Mouse (Mus musculus) testis, adult 10 weeks (tissue): ENCODE measurements around the gene Gm29110. TPM values are rescaled to one million over a fixed set of nuclear protein-coding genes. Genes with fewer than 3 reads are reported as not detected.

Source experiments
- polyA plus RNA-seq: library from polyadenylated mRNA; stranded (reverse); fragments of 350-450 nt; fragmentation: Illumina TruSeq; extraction: RNeasy Lipid Tissue Mini Kit (QIAGEN cat#74804); gene quantifications from one replicate; pipeline ENCODE4 v1.2.3, GENCODE M21; 2014; ENCODE audit warnings: low read depth, low replicate concordance

The Gm29110 gene
- 49.8 TPM for polyA plus RNA-seq

DNA sequence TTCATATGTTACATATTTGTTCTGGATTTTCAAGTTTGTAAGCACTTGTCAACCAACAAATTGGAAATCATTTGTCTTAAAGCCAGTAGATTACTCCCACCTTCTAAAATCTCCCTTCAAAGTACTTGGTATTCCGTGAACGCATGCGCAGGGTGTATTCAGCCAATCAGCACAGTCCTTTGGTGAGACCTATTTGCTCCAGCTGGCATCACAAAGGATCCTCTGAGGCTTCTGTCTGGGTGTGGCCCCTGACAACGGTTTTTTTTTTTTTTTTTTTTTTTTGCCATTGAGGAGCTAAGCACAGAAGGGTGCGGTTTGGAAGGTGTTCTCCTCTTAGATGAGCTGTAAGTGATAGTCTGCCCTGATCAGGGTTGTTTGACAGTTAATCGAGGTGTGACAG, at the start of gene Gm29110:
Gene Gm29110, plus strand, starts transcription at position 301 of the 400 bp plus-strand sequence.

Other genes with a start within 250 kb of the Gm29110 start
- gene Gm21913, start 153.4 kb downstream of the Gm29110 start, polyA plus RNA-seq = not detected